Mouse (Mus musculus): ENCODE results near the gene Rapgef4. TPM values are rescaled to one million over a fixed set of nuclear protein-coding genes. Genes with fewer than 3 reads are reported as not detected.

Rapgef4 gene
- polyA plus RNA-seq, 1 experiment from 2014 or later, result 4.4 TPM

DNA sequence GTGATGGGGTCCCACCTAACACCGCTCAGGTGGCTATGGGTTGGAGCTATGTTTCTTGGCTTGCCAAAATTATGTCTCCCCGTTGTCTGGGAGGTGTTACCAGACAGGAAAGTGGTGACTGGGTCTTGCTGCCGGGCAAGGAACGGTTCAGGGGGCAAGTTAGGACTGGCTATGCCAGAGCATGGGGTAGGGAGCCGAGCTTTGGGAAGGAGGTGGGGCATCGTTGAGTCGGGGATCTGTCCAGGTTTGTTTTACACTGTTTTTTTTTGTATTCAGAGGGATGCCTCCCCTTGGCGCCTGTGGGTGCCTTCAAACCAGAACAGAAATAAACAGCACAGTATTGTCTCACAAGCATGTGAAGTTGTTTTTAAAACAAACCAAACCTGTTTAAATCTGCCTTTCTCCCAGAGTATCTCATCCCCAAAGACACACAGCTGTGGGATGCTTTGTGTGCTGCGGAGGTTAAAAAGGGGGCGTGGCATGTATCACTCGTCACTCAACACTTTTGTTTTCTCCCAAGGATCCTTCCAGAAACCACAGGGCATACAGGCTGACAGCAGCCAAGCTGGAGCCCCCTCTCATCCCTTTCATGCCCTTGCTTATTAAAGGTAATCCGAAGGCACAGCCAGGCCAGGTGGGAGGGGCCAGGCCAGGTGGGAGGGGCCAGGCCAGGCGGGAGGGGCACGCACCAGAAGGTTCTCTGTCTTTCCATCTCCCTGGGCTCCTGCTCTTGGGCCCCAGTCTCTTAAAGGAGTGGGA lies 260.9 kb downstream of the Rapgef4 start:
- 51% methylated on average over 14 of the region's 14 CpGs for WGBS
- Histone ChIP-seq H3K9ac (replicated peaks; ENCODE audit: low read depth, low read length) (no peak overlapping the region), H3K4me3 (ENCODE audit: low read depth, low read length) (peak overlapping the region; percentile 16; the same call in 1 of the 2 replicates), H3K27ac (ENCODE audit: low read length) (no peak overlapping the region), H3K4me1 (ENCODE audit: control insufficient read depth, insufficient read depth, low read length) (0 out of 2 replicates have a peak, but pooled peaks cover 3% of the 10 kb centered on the region), H3K4me2 (replicated peaks; ENCODE audit: low read depth, low read length) (peak overlapping the region; percentile 23), H3K36me3 (ENCODE audit: control insufficient read depth, insufficient read depth, low read length) (no peaks in the 10 kb centered on the region), H3K27me3 (ENCODE audit: control insufficient read depth, insufficient read depth, low read length) (no peaks in the 10 kb centered on the region), H3K9me3 (ENCODE audit: control insufficient read depth, low read depth, low read length) (no peaks in the 10 kb centered on the region)
- ATAC-seq (ENCODE audit: insufficient number of reproducible peaks, insufficient read depth, low FRiP score, low read depth), result no peak

- WGBS, result 69% methylated on average over 12 of the region's 12 CpGs
- Histone ChIP-seq H3K4me2 (replicated peaks; ENCODE audit: low read depth, low read length) (no peak overlapping the region), H3K4me1 (ENCODE audit: control insufficient read depth, insufficient read depth, low read length) (0 out of 2 replicates have a peak, but pooled peaks cover 3% of the 10 kb centered on the region), H3K9ac (replicated peaks; ENCODE audit: low read depth, low read length) (no peak overlapping the region), H3K27me3 (ENCODE audit: control insufficient read depth, insufficient read depth, low read length) (no peaks in the 10 kb centered on the region), H3K27ac (ENCODE audit: low read length) (no peak overlapping the region), H3K9me3 (ENCODE audit: control insufficient read depth, low read depth, low read length) (no peaks in the 10 kb centered on the region), H3K36me3 (ENCODE audit: control insufficient read depth, insufficient read depth, low read length) (no peaks in the 10 kb centered on the region), H3K4me3 (ENCODE audit: low read depth, low read length) (no peak overlapping the region)
- ATAC-seq (ENCODE audit: insufficient number of reproducible peaks, insufficient read depth, low FRiP score, low read depth), result no peak
Measured at GRCm38 (mm10) chr2:72242910-72243675, 262.1 kb downstream of the Rapgef4 start.

- Histone ChIP-seq H3K9me3 (ENCODE audit: control insufficient read depth, low read depth, low read length) (no peaks in the 10 kb centered on the region), H3K27me3 (ENCODE audit: control insufficient read depth, insufficient read depth, low read length) (no peaks in the 10 kb centered on the region), H3K36me3 (ENCODE audit: control insufficient read depth, insufficient read depth, low read length) (no peaks in the 10 kb centered on the region), H3K4me2 (replicated peaks; ENCODE audit: low read depth, low read length) (no peak overlapping the region), H3K9ac (replicated peaks; ENCODE audit: low read depth, low read length) (no peak overlapping the region), H3K4me3 (ENCODE audit: low read depth, low read length) (no peak overlapping the region), H3K4me1 (ENCODE audit: control insufficient read depth, insufficient read depth, low read length) (0 out of 2 replicates have a peak, but pooled peaks cover 3% of the 10 kb centered on the region), H3K27ac (ENCODE audit: low read length) (peak overlapping the region; percentile 53; the same call in 1 of the 2 replicates)
- 64% methylated on average over 4 of the region's 4 CpGs for WGBS
- ATAC-seq (ENCODE audit: insufficient number of reproducible peaks, insufficient read depth, low FRiP score, low read depth), result peak; percentile 58; the same call in 1 of the 2 replicates
Measured at GRCm38 (mm10) chr2:72245631-72246030, 264.6 kb downstream of the Rapgef4 start.

- Histone ChIP-seq H3K4me2 (replicated peaks; ENCODE audit: low read depth, low read length) (no peak overlapping the region), H3K4me3 (ENCODE audit: low read depth, low read length) (no peak overlapping the region), H3K36me3 (ENCODE audit: control insufficient read depth, insufficient read depth, low read length) (no peaks in the 10 kb centered on the region), H3K27ac (ENCODE audit: low read length) (peak overlapping the region; percentile 53; the same call in 1 of the 2 replicates), H3K9ac (replicated peaks; ENCODE audit: low read depth, low read length) (no peak overlapping the region), H3K9me3 (ENCODE audit: control insufficient read depth, low read depth, low read length) (no peaks in the 10 kb centered on the region), H3K4me1 (ENCODE audit: control insufficient read depth, insufficient read depth, low read length) (0 out of 2 replicates have a peak, but pooled peaks cover 3% of the 10 kb centered on the region), H3K27me3 (ENCODE audit: control insufficient read depth, insufficient read depth, low read length) (no peaks in the 10 kb centered on the region)
- 82% methylated on average over 11 of the region's 11 CpGs for WGBS
- ATAC-seq (ENCODE audit: insufficient number of reproducible peaks, insufficient read depth, low FRiP score, low read depth), result no peak
Measured at GRCm38 (mm10) chr2:72246376-72246775, 265.3 kb downstream of the Rapgef4 start.

DNA sequence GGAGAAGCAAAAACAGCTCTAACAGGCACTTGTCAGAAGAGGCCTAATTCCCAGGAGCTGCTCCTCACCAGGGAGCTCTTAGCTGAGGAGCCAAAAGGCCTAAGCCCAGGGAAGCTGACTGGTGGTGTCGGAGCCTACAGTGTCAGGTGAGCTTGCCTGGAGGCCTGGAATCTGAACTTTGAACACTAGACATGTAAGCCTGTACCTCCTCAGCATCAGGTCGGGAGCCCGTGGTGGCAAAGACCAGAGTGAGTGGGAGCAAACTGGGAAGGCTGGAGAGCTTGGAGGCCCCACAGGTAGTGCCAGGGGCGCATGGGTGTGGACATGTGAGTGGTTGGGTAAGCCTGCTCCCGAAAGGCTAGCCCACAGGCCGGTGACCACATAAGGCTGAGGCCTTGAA lies 266.8 kb downstream of the Rapgef4 start:
- no peak for ATAC-seq (ENCODE audit: insufficient number of reproducible peaks, insufficient read depth, low FRiP score, low read depth)
- Histone ChIP-seq H3K4me1 (ENCODE audit: control insufficient read depth, insufficient read depth, low read length) (no peaks in the 10 kb centered on the region), H3K36me3 (ENCODE audit: control insufficient read depth, insufficient read depth, low read length) (no peaks in the 10 kb centered on the region), H3K27ac (ENCODE audit: low read length) (no peak overlapping the region), H3K27me3 (ENCODE audit: control insufficient read depth, insufficient read depth, low read length) (no peaks in the 10 kb centered on the region), H3K4me3 (ENCODE audit: low read depth, low read length) (no peak overlapping the region), H3K4me2 (replicated peaks; ENCODE audit: low read depth, low read length) (no peak overlapping the region), H3K9ac (replicated peaks; ENCODE audit: low read depth, low read length) (no peak overlapping the region), H3K9me3 (ENCODE audit: control insufficient read depth, low read depth, low read length) (no peaks in the 10 kb centered on the region)
- WGBS, result 86% methylated on average over 6 of the region's 6 CpGs

DNA sequence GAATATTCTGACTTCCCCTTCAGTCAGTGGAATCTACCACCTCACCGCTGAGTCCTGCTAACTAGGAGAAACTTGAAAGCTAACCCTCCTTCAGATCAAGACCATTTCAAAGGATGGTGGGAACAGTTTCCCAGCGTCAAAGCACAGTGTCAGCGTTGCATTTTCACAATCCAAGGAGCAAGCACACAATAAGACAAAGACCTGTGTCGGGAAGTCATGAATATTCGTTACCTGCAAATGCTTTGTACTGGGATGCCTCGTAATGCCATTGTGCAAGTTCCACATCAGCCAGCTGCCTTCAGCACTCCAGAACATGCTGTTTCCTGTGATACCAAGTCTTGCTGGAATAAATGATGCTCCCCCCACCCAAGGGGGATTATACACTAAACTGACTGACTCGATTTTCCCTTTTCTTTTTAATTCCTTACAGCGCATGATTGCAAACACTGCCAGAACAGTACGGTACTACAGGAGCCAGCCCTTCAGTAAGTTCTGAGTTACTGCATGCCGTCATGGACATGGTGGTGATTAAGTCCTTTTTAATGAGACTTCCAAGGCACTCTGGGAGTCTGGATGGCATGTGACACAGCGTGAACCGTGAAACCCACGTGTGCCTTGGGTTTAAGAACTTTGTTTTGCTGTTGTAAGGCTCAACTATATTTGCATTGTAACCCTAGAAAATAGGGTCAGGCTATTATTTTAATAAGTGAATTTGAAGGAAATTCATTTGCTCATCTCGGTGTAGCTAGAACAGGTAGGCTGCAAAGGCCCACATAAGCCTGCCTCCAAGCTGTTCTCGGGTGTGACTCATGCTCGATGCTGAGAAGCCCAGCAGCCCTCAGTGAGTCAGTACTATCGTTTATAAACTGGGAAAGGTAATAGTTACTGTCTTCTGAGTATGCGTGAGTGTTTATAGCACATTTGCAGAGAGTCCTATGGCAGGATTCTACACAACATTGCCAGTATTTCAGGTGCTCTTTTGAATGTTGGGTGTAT lies 271.8 kb downstream of the Rapgef4 start:
- ATAC-seq (ENCODE audit: insufficient number of reproducible peaks, insufficient read depth, low FRiP score, low read depth), result no peak
- 64% methylated on average over 18 of the region's 18 CpGs for WGBS

DNA sequence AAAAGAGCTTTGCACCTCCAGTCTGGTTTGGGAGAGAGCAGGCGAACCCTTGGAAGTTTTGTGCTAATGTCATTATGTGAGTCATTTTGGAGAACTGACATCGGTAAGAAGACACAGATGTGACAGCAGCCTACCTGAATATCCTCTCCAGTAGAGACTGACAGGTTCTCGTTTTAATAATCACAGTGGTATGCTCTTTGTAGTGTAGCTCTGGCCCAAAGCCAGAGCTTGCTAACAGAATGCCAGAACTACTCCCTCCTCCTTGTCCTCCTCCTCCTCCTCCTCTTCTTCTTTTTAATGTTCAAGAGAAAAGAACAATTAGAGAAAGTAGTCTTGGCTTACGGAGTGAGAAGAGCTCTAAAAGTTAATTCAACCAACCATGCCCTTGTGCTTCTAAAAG lies 272.8 kb downstream of the Rapgef4 start:
- no peak for ATAC-seq (ENCODE audit: insufficient number of reproducible peaks, insufficient read depth, low FRiP score, low read depth)
- Histone ChIP-seq H3K4me3 (ENCODE audit: low read depth, low read length) (no peak overlapping the region), H3K9ac (replicated peaks; ENCODE audit: low read depth, low read length) (no peak overlapping the region), H3K9me3 (ENCODE audit: control insufficient read depth, low read depth, low read length) (no peaks in the 10 kb centered on the region), H3K4me2 (replicated peaks; ENCODE audit: low read depth, low read length) (no peak overlapping the region), H3K27me3 (ENCODE audit: control insufficient read depth, insufficient read depth, low read length) (no peaks in the 10 kb centered on the region), H3K4me1 (ENCODE audit: control insufficient read depth, insufficient read depth, low read length) (no peaks in the 10 kb centered on the region), H3K27ac (ENCODE audit: low read length) (no peak overlapping the region), H3K36me3 (ENCODE audit: control insufficient read depth, insufficient read depth, low read length) (no peaks in the 10 kb centered on the region)
- 68% methylated on average over 4 of the region's 4 CpGs for WGBS

More for the DNA sequence above, 271.8 kb downstream of the Rapgef4 start:
- no peak overlapping the region for H3K27ac ChIP-seq (ENCODE audit: low read length)
- no peak overlapping the region for H3K9ac ChIP-seq (replicated peaks; ENCODE audit: low read depth, low read length)
- no peak overlapping the region for H3K4me3 ChIP-seq (ENCODE audit: low read depth, low read length)
- H3K4me1 ChIP-seq (ENCODE audit: control insufficient read depth, insufficient read depth, low read length), result no peaks in the 10 kb centered on the region
- no peak overlapping the region for H3K4me2 ChIP-seq (replicated peaks; ENCODE audit: low read depth, low read length)
- no peaks in the 10 kb centered on the region for H3K9me3 ChIP-seq (ENCODE audit: control insufficient read depth, low read depth, low read length)
- H3K36me3 ChIP-seq (ENCODE audit: control insufficient read depth, insufficient read depth, low read length), result no peaks in the 10 kb centered on the region
- H3K27me3 ChIP-seq (ENCODE audit: control insufficient read depth, insufficient read depth, low read length), result no peaks in the 10 kb centered on the region
